Mouse (Mus musculus) kidney, embryonic 14.5 days (tissue): ENCODE results near the gene Cacna2d3. TPM values are rescaled to one million over a fixed set of nuclear protein-coding genes. Genes with fewer than 3 reads are reported as not detected.

Experiments
- ATAC-seq: fragments of 200-750 bp; cut with Nextera tagmentation; 2 replicates; pipeline ENCODE4 v1.8.0; 2017; ENCODE audit warnings: moderate number of reproducible peaks, mild to moderate bottlenecking, moderate TSS enrichment, moderate library complexity; ENCODE audit not compliant: low FRiP score, low TSS enrichment
- H3K27ac ChIP-seq: fragments of 300-500 bp; sonication (generic); 2 replicates; pipeline ENCODE4 v1.5.1; 2014; ENCODE audit warnings: low read depth, mild to moderate bottlenecking, low read length, moderate library complexity, mixed read lengths
- H3K27me3 ChIP-seq: fragments of 300-500 bp; sonication (generic); 2 replicates; pipeline ENCODE4 v1.6.1; 2014; ENCODE audit warnings: mild to moderate bottlenecking, low read length; ENCODE audit not compliant: control insufficient read depth, insufficient read depth
- H3K36me3 ChIP-seq: fragments of 300-500 bp; sonication (generic); 2 replicates; pipeline ENCODE4 v1.6.1; 2014; ENCODE audit warnings: low read length, mixed read lengths; ENCODE audit not compliant: control insufficient read depth, insufficient read depth
- H3K4me1 ChIP-seq: fragments of 300-500 bp; sonication (generic); 2 replicates; pipeline ENCODE4 v1.6.1; 2014; ENCODE audit warnings: low read length, mixed read lengths; ENCODE audit not compliant: control insufficient read depth, insufficient read depth
- H3K4me2 ChIP-seq: fragments of 300-500 bp; sonication (generic); replicated peaks from 2 replicates; pipeline ENCODE4 v1.6.1; 2014; ENCODE audit warnings: low read depth, mild to moderate bottlenecking, low read length
- H3K4me3 ChIP-seq: fragments of 300-500 bp; sonication (generic); 2 replicates; pipeline ENCODE4 v1.5.1; 2014; ENCODE audit warnings: mild to moderate bottlenecking, low read length
- H3K9ac ChIP-seq: fragments of 300-500 bp; sonication (generic); 2 replicates; pipeline ENCODE4 v1.6.1; 2014; ENCODE audit warnings: low read depth, mild to moderate bottlenecking, low read length, moderate library complexity
- H3K9me3 ChIP-seq: fragments of 300-500 bp; sonication (generic); 2 replicates; pipeline ENCODE4 v1.6.1; 2016; ENCODE audit warnings: low read length; ENCODE audit not compliant: control insufficient read depth
- WGBS: fragments of 180-500 bp; shearing (Covaris S2); extraction: QIAGEN DNeasy Blood & Tissue Kit; methylation state at CpG from one replicate; pipeline ENCODE4 v1.1.7; 2014; 5-methylcytosine and 5-hydroxymethylcytosine counted together
- polyA plus RNA-seq: library from polyadenylated mRNA; unstranded; fragments of >200 nt; fragmentation: Nextera tagmentation; extraction: Ambion mirVana; gene quantifications from 2 replicates; pipeline ENCODE4 v1.2.1, GENCODE M21; 2014

Cacna2d3 gene
- polyA plus RNA-seq, 1 experiment from 2014 or later = 3.9 TPM

GRCm38 (mm10) chr14:29305623-29306022, 416.0 kb downstream of the Cacna2d3 start:
- H3K27ac ChIP-seq = no peak overlapping the region
- H3K27me3 ChIP-seq = no peaks in the 10 kb centered on the region
- WGBS = 88% methylated on average over 9 of the region's 9 CpGs
- no peaks in the 10 kb centered on the region for H3K9me3 ChIP-seq
- H3K4me2 ChIP-seq = no peak overlapping the region
- no peaks in the 10 kb centered on the region for H3K36me3 ChIP-seq
- H3K4me3 ChIP-seq = no peak overlapping the region
- no peak for ATAC-seq
- no peak overlapping the region for H3K9ac ChIP-seq
- H3K4me1 ChIP-seq = no peaks in the 10 kb centered on the region

- H3K27ac ChIP-seq = no peak overlapping the region
- no peak for ATAC-seq
These were observed 425.4 kb downstream of the Cacna2d3 start for GRCm38 (mm10) chr14:29296185-29296754.

GRCm38 (mm10) chr14:29278901-29279300, 442.8 kb downstream of the Cacna2d3 start:
- no peak for ATAC-seq
- H3K27ac ChIP-seq = no peak overlapping the region
- 85% methylated on average over 1 of the region's 1 CpGs for WGBS
- no peak overlapping the region for H3K9ac ChIP-seq
- H3K4me1 ChIP-seq = no peaks in the 10 kb centered on the region
- no peaks in the 10 kb centered on the region for H3K9me3 ChIP-seq
- H3K4me3 ChIP-seq = no peak overlapping the region
- no peaks in the 10 kb centered on the region for H3K36me3 ChIP-seq
- no peaks in the 10 kb centered on the region for H3K27me3 ChIP-seq
- H3K4me2 ChIP-seq = no peak overlapping the region

More at GRCm38 (mm10) chr14:29296185-29296754, 425.4 kb downstream of the Cacna2d3 start:
- Histone ChIP-seq H3K4me2 (no peak overlapping the region), H3K27me3 (no peaks in the 10 kb centered on the region), H3K4me3 (no peak overlapping the region), H3K9me3 (no peaks in the 10 kb centered on the region), H3K9ac (no peak overlapping the region), H3K4me1 (no peaks in the 10 kb centered on the region), H3K36me3 (no peaks in the 10 kb centered on the region)
- 84% methylated on average over 2 of the region's 2 CpGs for WGBS

- ATAC-seq = no peak
These were observed 443.3 kb downstream of the Cacna2d3 start for GRCm38 (mm10) chr14:29278401-29278800.

GRCm38 (mm10) chr14:29277701-29278100, 444.0 kb downstream of the Cacna2d3 start:
- Histone ChIP-seq H3K27me3 (no peaks in the 10 kb centered on the region), H3K9me3 (no peaks in the 10 kb centered on the region), H3K27ac (no peak overlapping the region), H3K36me3 (no peaks in the 10 kb centered on the region), H3K4me2 (no peak overlapping the region), H3K4me1 (no peaks in the 10 kb centered on the region), H3K9ac (no peak overlapping the region), H3K4me3 (no peak overlapping the region)
- ATAC-seq = no peak
- WGBS = 57% methylated on average over 2 of the region's 2 CpGs

More at GRCm38 (mm10) chr14:29278401-29278800, 443.3 kb downstream of the Cacna2d3 start:
- no peak overlapping the region for H3K9ac ChIP-seq
- no peaks in the 10 kb centered on the region for H3K9me3 ChIP-seq
- no peak overlapping the region for H3K4me2 ChIP-seq
- WGBS = 96% methylated on average over 2 of the region's 2 CpGs
- no peaks in the 10 kb centered on the region for H3K4me1 ChIP-seq
- no peak overlapping the region for H3K27ac ChIP-seq
- H3K4me3 ChIP-seq = no peak overlapping the region
- H3K27me3 ChIP-seq = no peaks in the 10 kb centered on the region
- H3K36me3 ChIP-seq = no peaks in the 10 kb centered on the region

- Histone ChIP-seq H3K4me2 (no peak overlapping the region), H3K9me3 (no peaks in the 10 kb centered on the region), H3K4me1 (no peaks in the 10 kb centered on the region), H3K36me3 (no peaks in the 10 kb centered on the region), H3K27me3 (no peaks in the 10 kb centered on the region), H3K27ac (no peak overlapping the region), H3K9ac (no peak overlapping the region), H3K4me3 (no peak overlapping the region)
- ATAC-seq = no peak
These were observed 447.8 kb downstream of the Cacna2d3 start for GRCm38 (mm10) chr14:29273890-29274289.

GRCm38 (mm10) chr14:29270541-29270940, 451.1 kb downstream of the Cacna2d3 start:
- H3K4me1 ChIP-seq = 0 out of 2 replicates have a peak, but pooled peaks cover 5% of the 10 kb centered on the region
- H3K4me3 ChIP-seq = no peak overlapping the region
- H3K36me3 ChIP-seq = no peaks in the 10 kb centered on the region
- H3K9me3 ChIP-seq = no peaks in the 10 kb centered on the region
- no peak overlapping the region for H3K9ac ChIP-seq
- H3K4me2 ChIP-seq = no peak overlapping the region
- no peaks in the 10 kb centered on the region for H3K27me3 ChIP-seq
- 85% methylated on average over 5 of the region's 5 CpGs for WGBS
- no peak overlapping the region for H3K27ac ChIP-seq
- no peak for ATAC-seq

GRCm38 (mm10) chr14:29269816-29270215, 451.8 kb downstream of the Cacna2d3 start:
- Histone ChIP-seq H3K27me3 (no peaks in the 10 kb centered on the region), H3K9me3 (no peaks in the 10 kb centered on the region), H3K36me3 (no peaks in the 10 kb centered on the region), H3K9ac (no peak overlapping the region), H3K27ac (no peak overlapping the region), H3K4me3 (no peak overlapping the region), H3K4me2 (no peak overlapping the region), H3K4me1 (0 out of 2 replicates have a peak, but pooled peaks cover 5% of the 10 kb centered on the region)
- WGBS = 71% methylated on average over 2 of the region's 2 CpGs
- no peak for ATAC-seq

- H3K27me3 ChIP-seq = no peaks in the 10 kb centered on the region
- H3K36me3 ChIP-seq = no peaks in the 10 kb centered on the region
- H3K4me2 ChIP-seq = no peak overlapping the region
- H3K4me1 ChIP-seq = 0 out of 2 replicates have a peak, but pooled peaks cover 5% of the 10 kb centered on the region
- H3K9ac ChIP-seq = no peak overlapping the region
- no peaks in the 10 kb centered on the region for H3K9me3 ChIP-seq
- WGBS = 15% methylated on average over 5 of the region's 5 CpGs
- no peak for ATAC-seq
- no peak overlapping the region for H3K4me3 ChIP-seq
- H3K27ac ChIP-seq = no peak overlapping the region
These were observed 453.1 kb downstream of the Cacna2d3 start for GRCm38 (mm10) chr14:29268609-29269008.
